Comparison of ENCODE assay signal across 9 mouse cellular contexts in the genomic region with DNA sequence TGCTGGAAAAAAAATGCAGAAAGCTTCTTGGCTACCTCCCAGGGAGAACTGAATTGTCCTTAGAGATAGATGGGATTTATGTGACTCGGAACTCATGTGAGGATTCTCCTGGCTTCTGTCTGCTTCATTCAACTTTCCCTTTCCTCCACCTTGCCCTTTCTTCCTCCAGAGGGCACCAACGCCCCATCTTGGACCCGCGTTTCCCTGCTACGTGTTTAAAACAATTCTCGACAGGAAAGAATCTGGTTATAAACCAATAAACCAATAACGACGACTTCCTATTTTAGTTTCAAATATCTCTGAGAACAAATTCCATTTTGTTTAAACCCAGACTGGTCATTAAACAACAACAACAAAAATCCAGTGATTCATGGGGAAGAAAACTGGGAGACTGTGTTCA.
DNase-seq lines count a peak whose midpoint lies in the region; ATAC-seq and TF ChIP-seq lines count a peak whose summit lies in the region.
"Had no signal": no experiment of that assay in that cellular context is flagged by ENCODE, and none has a peak within 500 bp of the region (broad histone marks: within the 10 kb centered on the region; RNA-seq: fewer than 3 reads in every experiment).

No protein-coding gene starts in this region.

- H3K9me3 ChIP-seq in E14TG2a.4 (ENCODE audit: low read length), result no peaks in the 10 kb centered on the region
- no peaks in the 10 kb centered on the region for H3K9me3 ChIP-seq in forebrain, embryonic 11.5 days (ENCODE audit: control insufficient read depth, low read length)
- no peaks in the 10 kb centered on the region for H3K9me3 ChIP-seq in lung, embryonic 16.5 days (ENCODE audit: control insufficient read depth, low read length)
- H3K9me3 ChIP-seq: liver, embryonic 15.5 days had no signal

- no peak overlapping the region for H3K9ac ChIP-seq in forebrain, embryonic 11.5 days (ENCODE audit: low read length)
- no peak overlapping the region for H3K9ac ChIP-seq in lung, embryonic 16.5 days (ENCODE audit: low read length)
- H3K9ac ChIP-seq: liver, embryonic 15.5 days had no signal

- no peaks in the 10 kb centered on the region for H3K27me3 ChIP-seq in E14TG2a.4 (ENCODE audit: insufficient read depth, low read length)
- no peaks in the 10 kb centered on the region for H3K27me3 ChIP-seq in forebrain, embryonic 11.5 days (ENCODE audit: control insufficient read depth, insufficient read depth, low read length)
- no peaks in the 10 kb centered on the region for H3K27me3 ChIP-seq in lung, embryonic 16.5 days (ENCODE audit: control insufficient read depth, insufficient read depth, low read depth, low read length)
- H3K27me3 ChIP-seq: liver, embryonic 15.5 days had no signal

- H3K36me3 ChIP-seq in E14TG2a.4 (ENCODE audit: insufficient read depth, low read length), result no peaks in the 10 kb centered on the region
- H3K36me3 ChIP-seq in forebrain, embryonic 11.5 days (ENCODE audit: control insufficient read depth, insufficient read depth, low read length), result no peaks in the 10 kb centered on the region
- no peaks in the 10 kb centered on the region for H3K36me3 ChIP-seq in lung, embryonic 16.5 days (ENCODE audit: control insufficient read depth, insufficient read depth, low read length)
- H3K36me3 ChIP-seq: liver, embryonic 15.5 days had no signal

- DNase-seq in adrenal gland, postnatal 4 days (ENCODE audit: low spot score in 2 of 2), result peak; percentile 13 to 21
- DNase-seq in forebrain, embryonic 11.5 days (ENCODE audit: low spot score), result peak; percentile 70
- DNase-seq in heart, postnatal 36 days, result peak; percentile 25 to 53
- peak; percentile 60 to 81 for DNase-seq in layer of hippocampus, adult 2 months (ENCODE audit: low spot score in 2 of 2)
- peak; percentile 51 for DNase-seq in right cerebral cortex, adult 18-20 months
- peak; percentile 40 for DNase-seq in urinary bladder, postnatal 25 days (ENCODE audit: low spot score)

- no peak for ATAC-seq in forebrain, embryonic 11.5 days (replicated peaks; ENCODE audit: low FRiP score)
- ATAC-seq in lung, embryonic 16.5 days (ENCODE audit: low read depth), result no peak

- intact Hi-C loops in heart, postnatal 36 days (cut with DNase I), result loop anchor here (1.0 to 10.0 kb wide), 3 partner anchors 122 to 1640 kb away; no protein-coding TSS in a partner anchor

- WGBS in forebrain, embryonic 11.5 days, result 9% methylated on average over 8 of the region's 8 CpGs
- WGBS in lung, embryonic 16.5 days, result 3% methylated on average over 8 of the region's 8 CpGs

- H3K4me3 ChIP-seq in E14TG2a.4 (replicated peaks; ENCODE audit: low read length), result no peak overlapping the region
- no peak overlapping the region for H3K4me3 ChIP-seq in forebrain, embryonic 11.5 days (ENCODE audit: low read depth, low read length)
- H3K4me3 ChIP-seq in layer of hippocampus, adult 2 months, result peak overlapping the region; percentile 26; the same call in 1 of the 2 replicates
- 0 out of 2 replicates have a peak overlapping the region, but pooled peaks have one; percentile 8 for H3K4me3 ChIP-seq in lung, embryonic 16.5 days (ENCODE audit: low read length)
- H3K4me3 ChIP-seq: liver, embryonic 15.5 days had no signal

- H3K4me1 ChIP-seq in E14TG2a.4 (replicated peaks; ENCODE audit: low read depth, low read length), result no peaks in the 10 kb centered on the region
- no peaks in the 10 kb centered on the region for H3K4me1 ChIP-seq in forebrain, embryonic 11.5 days (replicated peaks; ENCODE audit: control insufficient read depth, insufficient read depth, low read length)
- H3K4me1 ChIP-seq in lung, embryonic 16.5 days (replicated peaks; ENCODE audit: control insufficient read depth, insufficient read depth, low read length), result 0 out of 2 replicates have a peak, but pooled peaks cover 2% of the 10 kb centered on the region
- H3K4me1 ChIP-seq: liver, embryonic 15.5 days had no signal

- no peak overlapping the region for H3K4me2 ChIP-seq in forebrain, embryonic 11.5 days (ENCODE audit: low read depth, low read length, severe bottlenecking)
- peak overlapping the region; percentile 35; the same call in 1 of the 2 replicates for H3K4me2 ChIP-seq in lung, embryonic 16.5 days (ENCODE audit: low read depth, low read length)
- H3K4me2 ChIP-seq: liver, embryonic 15.5 days had no signal

- TF ChIP-seq CTCF in E14TG2a.4 (conservative IDR thresholded peaks at IDR 0.05; ENCODE audit: low read length), result peak; percentile 49
- TF ChIP-seq CTCF in layer of hippocampus, adult 2 months (conservative IDR thresholded peaks at IDR 0.05), result peak; percentile 90

- no peak overlapping the region for H3K27ac ChIP-seq in forebrain, embryonic 11.5 days (ENCODE audit: low read depth, low read length)
- H3K27ac ChIP-seq in layer of hippocampus, adult 2 months, result no peak overlapping the region
- H3K27ac ChIP-seq in lung, embryonic 16.5 days (ENCODE audit: low read length), result no peak overlapping the region
- H3K27ac ChIP-seq: liver, embryonic 15.5 days had no signal

Comparison
In these comparisons a context has a peak if more than half of its experiments do, and no peak if none do; other contexts are left out.
1. H3K4me3 ChIP-seq: peak in layer of hippocampus, adult 2 months (single experiment) and lung, embryonic 16.5 days (single experiment); none in E14TG2a.4 (single experiment) and forebrain, embryonic 11.5 days (single experiment).
2. DNase-seq: peak in every context shown above with its lines; median percentile 70 in layer of hippocampus, adult 2 months; 70 in forebrain, embryonic 11.5 days; 51 in right cerebral cortex, adult 18-20 months; 40 in urinary bladder, postnatal 25 days; 39 in heart, postnatal 36 days; 17 in adrenal gland, postnatal 4 days.